Mouse (Mus musculus) liver (tissue): ENCODE measurements around the gene Spsb1.

Experiments
- DNase-seq: peaks from one replicate; pipeline ENCODE4 v3.0.0-alpha.2; 2020; ENCODE audit warnings: mixed read lengths

Spsb1 gene

GRCm38 (mm10) chr4:149854770-149855169 lies 100.1 kb downstream of the Spsb1 start:
- DNase-seq = no peak

- peak; percentile 66 for DNase-seq
Observed at GRCm38 (mm10) chr4:149854301-149854708, 100.5 kb downstream of the Spsb1 start.

- no peak for DNase-seq
Observed at GRCm38 (mm10) chr4:149853698-149854284, 101.1 kb downstream of the Spsb1 start.

- DNase-seq = no peak
Observed at GRCm38 (mm10) chr4:149851554-149851953, 103.3 kb downstream of the Spsb1 start.

GRCm38 (mm10) chr4:149850674-149851073 lies 104.2 kb downstream of the Spsb1 start:
- no peak for DNase-seq

- no peak for DNase-seq
Observed at GRCm38 (mm10) chr4:149850045-149850444, 104.8 kb downstream of the Spsb1 start.

GRCm38 (mm10) chr4:149849035-149849434 lies 105.8 kb downstream of the Spsb1 start:
- DNase-seq = no peak

GRCm38 (mm10) chr4:149846861-149847631 lies 107.8 kb downstream of the Spsb1 start:
- DNase-seq = no peak
